Mouse (Mus musculus) spleen, embryonic (tissue): ENCODE results near the gene Mrm3.

Experiments used
- CTCF ChIA-PET: fragments of 350-600 bp; sonication (Branson Sonifier 250); formaldehyde crosslinking; loops from one replicate; lab custom pipeline; 2022; lab: Charles Lee

Gene Mrm3

GRCm38 (mm10) chr11:76286534-76287126, 43.1 kb downstream of the Mrm3 start:
- CTCF ChIA-PET = no interaction called here

- CTCF ChIA-PET = no interaction called here
Measured at GRCm38 (mm10) chr11:76287301-76287700, 43.8 kb downstream of the Mrm3 start.

GRCm38 (mm10) chr11:76288645-76289044, 45.1 kb downstream of the Mrm3 start:
- CTCF ChIA-PET = no interaction called here

GRCm38 (mm10) chr11:76290367-76290766, 46.9 kb downstream of the Mrm3 start:
- CTCF ChIA-PET = no interaction called here

GRCm38 (mm10) chr11:76291960-76292359, 48.4 kb downstream of the Mrm3 start:
- CTCF ChIA-PET = no interaction called here

- CTCF ChIA-PET = no interaction called here
Measured at GRCm38 (mm10) chr11:76292398-76292797, 48.9 kb downstream of the Mrm3 start.

GRCm38 (mm10) chr11:76292831-76293230, 49.3 kb downstream of the Mrm3 start:
- CTCF ChIA-PET = no interaction called here

GRCm38 (mm10) chr11:76294078-76294477, 50.6 kb downstream of the Mrm3 start:
- CTCF ChIA-PET = no interaction called here

GRCm38 (mm10) chr11:76294836-76295235, 51.3 kb downstream of the Mrm3 start:
- CTCF ChIA-PET = no interaction called here

- CTCF ChIA-PET = no interaction called here
Measured at GRCm38 (mm10) chr11:76297252-76297651, 53.7 kb downstream of the Mrm3 start.

- CTCF ChIA-PET = no interaction called here
Measured at GRCm38 (mm10) chr11:76298457-76299000, 55.0 kb downstream of the Mrm3 start.
